Mouse (Mus musculus): Measurements from ENCODE around the gene Vmn1r10.

Gene Vmn1r10

GRCm38 (mm10) chr6:57109154-57109553 is at the start of gene Vmn1r10:
Vmn1r10 (plus strand) TSS chr6:57109454.
- no peak for DNase-seq (ENCODE audit: low spot score)

GRCm38 (mm10) chr6:57063730-57064129 is 45.5 kb upstream of the Vmn1r10 start:
- no peak for DNase-seq (ENCODE audit: low spot score)

- no peak for DNase-seq (ENCODE audit: low spot score)
Measured at GRCm38 (mm10) chr6:57066487-57066886, 42.8 kb upstream of the Vmn1r10 start, which contains the start of gene Vmn1r9. Vmn1r9 (plus strand) TSS chr6:57066787.

DNA sequence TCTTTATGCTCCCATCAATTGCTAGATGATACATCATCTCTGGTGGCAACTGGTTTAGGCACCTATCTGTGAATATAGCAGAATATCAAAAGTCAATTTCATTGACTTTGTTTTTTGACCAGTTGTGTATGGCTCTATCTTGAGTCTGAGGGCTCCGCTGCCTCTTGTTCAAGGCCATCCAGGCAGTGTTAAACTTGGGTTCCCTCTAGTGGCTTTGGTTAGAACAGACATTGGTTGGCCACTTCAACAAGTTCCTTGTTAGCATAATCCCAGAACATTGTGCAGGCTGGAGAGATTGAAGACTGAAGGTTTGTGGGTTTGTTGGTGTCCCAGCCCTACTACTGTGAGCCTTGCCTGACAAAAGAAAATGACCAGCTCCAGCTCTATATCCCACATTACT is 2.9 kb upstream of the Vmn1r10 start:
- DNase-seq (ENCODE audit: low spot score): peak; percentile 15

- DNase-seq (ENCODE audit: low spot score): no peak
Measured at GRCm38 (mm10) chr6:57133155-57133554, 23.9 kb downstream of the Vmn1r10 start, which contains the start of gene Vmn1r11. Vmn1r11 (plus strand) TSS chr6:57133455.

GRCm38 (mm10) chr6:57156619-57157018 is 47.4 kb downstream of the Vmn1r10 start, which contains the start of gene Vmn1r12:
Vmn1r12 (plus strand) TSS chr6:57156919.
- no peak for DNase-seq (ENCODE audit: low spot score)

All from retina, embryonic 14.5 days (tissue).